Mouse (Mus musculus): Measurements from ENCODE around the gene Gm47791. TPM values are rescaled to one million over a fixed set of nuclear protein-coding genes. Genes with fewer than 3 reads are reported as not detected.
A peak's percentile ranks its signal among the peaks of the same experiment; 100 is the strongest.

The Gm47791 gene
- polyA plus RNA-seq, 1 experiment from 2014 or later: not detected

GRCm38 (mm10) chr1:82746408-82746807 lies 24.6 kb downstream of the Gm47791 start:
- Histone ChIP-seq H3K36me3 (ENCODE audit: control insufficient read depth, insufficient read depth, low read length) (no peaks in the 10 kb centered on the region), H3K4me1 (ENCODE audit: control insufficient read depth, insufficient read depth, low read length) (no peaks in the 10 kb centered on the region), H3K9me3 (replicated peaks; ENCODE audit: control insufficient read depth, low read length) (no peaks in the 10 kb centered on the region), H3K27me3 (ENCODE audit: control insufficient read depth, insufficient read depth, low read length) (no peaks in the 10 kb centered on the region), H3K9ac (ENCODE audit: low read length) (no peak overlapping the region), H3K27ac (ENCODE audit: low read length) (no peak overlapping the region), H3K4me3 (replicated peaks; ENCODE audit: low read length) (no peak overlapping the region), H3K4me2 (ENCODE audit: low read depth, low read length) (no peak overlapping the region)
- WGBS: 90% methylated on average over 4 of the region's 4 CpGs
- ATAC-seq (ENCODE audit: insufficient read depth, low FRiP score): no peak

GRCm38 (mm10) chr1:82743962-82744361 lies 27.1 kb downstream of the Gm47791 start:
- no peaks in the 10 kb centered on the region for H3K27me3 ChIP-seq (ENCODE audit: control insufficient read depth, insufficient read depth, low read length)
- ATAC-seq (ENCODE audit: insufficient read depth, low FRiP score): no peak
- no peak overlapping the region for H3K4me2 ChIP-seq (ENCODE audit: low read depth, low read length)
- H3K4me1 ChIP-seq (ENCODE audit: control insufficient read depth, insufficient read depth, low read length): no peaks in the 10 kb centered on the region
- H3K36me3 ChIP-seq (ENCODE audit: control insufficient read depth, insufficient read depth, low read length): no peaks in the 10 kb centered on the region
- H3K4me3 ChIP-seq (replicated peaks; ENCODE audit: low read length): no peak overlapping the region
- no peak overlapping the region for H3K27ac ChIP-seq (ENCODE audit: low read length)
- no peaks in the 10 kb centered on the region for H3K9me3 ChIP-seq (replicated peaks; ENCODE audit: control insufficient read depth, low read length)
- WGBS: 88% methylated on average over 3 of the region's 3 CpGs
- H3K9ac ChIP-seq (ENCODE audit: low read length): no peak overlapping the region

GRCm38 (mm10) chr1:82741539-82741938 lies 29.5 kb downstream of the Gm47791 start:
- no peaks in the 10 kb centered on the region for H3K36me3 ChIP-seq (ENCODE audit: control insufficient read depth, insufficient read depth, low read length)
- no peaks in the 10 kb centered on the region for H3K27me3 ChIP-seq (ENCODE audit: control insufficient read depth, insufficient read depth, low read length)
- H3K4me3 ChIP-seq (replicated peaks; ENCODE audit: low read length): no peak overlapping the region
- H3K9ac ChIP-seq (ENCODE audit: low read length): no peak overlapping the region
- H3K9me3 ChIP-seq (replicated peaks; ENCODE audit: control insufficient read depth, low read length): no peaks in the 10 kb centered on the region
- no peaks in the 10 kb centered on the region for H3K4me1 ChIP-seq (ENCODE audit: control insufficient read depth, insufficient read depth, low read length)
- H3K4me2 ChIP-seq (ENCODE audit: low read depth, low read length): no peak overlapping the region
- 85% methylated on average over 7 of the region's 7 CpGs for WGBS
- no peak overlapping the region for H3K27ac ChIP-seq (ENCODE audit: low read length)
- ATAC-seq (ENCODE audit: insufficient read depth, low FRiP score): no peak

GRCm38 (mm10) chr1:82738066-82738465 lies 33.0 kb downstream of the Gm47791 start:
- Histone ChIP-seq H3K27me3 (ENCODE audit: control insufficient read depth, insufficient read depth, low read length) (no peaks in the 10 kb centered on the region), H3K4me2 (ENCODE audit: low read depth, low read length) (no peak overlapping the region), H3K36me3 (ENCODE audit: control insufficient read depth, insufficient read depth, low read length) (peaks cover 16% of the 10 kb centered on the region), H3K4me1 (ENCODE audit: control insufficient read depth, insufficient read depth, low read length) (no peaks in the 10 kb centered on the region), H3K9ac (ENCODE audit: low read length) (no peak overlapping the region), H3K9me3 (replicated peaks; ENCODE audit: control insufficient read depth, low read length) (no peaks in the 10 kb centered on the region), H3K4me3 (replicated peaks; ENCODE audit: low read length) (no peak overlapping the region), H3K27ac (ENCODE audit: low read length) (no peak overlapping the region)
- no peak for ATAC-seq (ENCODE audit: insufficient read depth, low FRiP score)
- 70% methylated on average over 1 of the region's 1 CpGs for WGBS

GRCm38 (mm10) chr1:82733357-82733756 lies 37.7 kb downstream of the Gm47791 start:
- H3K4me2 ChIP-seq (ENCODE audit: low read depth, low read length): no peak overlapping the region
- WGBS: 95% methylated on average over 1 of the region's 1 CpGs
- H3K9me3 ChIP-seq (replicated peaks; ENCODE audit: control insufficient read depth, low read length): no peaks in the 10 kb centered on the region
- H3K9ac ChIP-seq (ENCODE audit: low read length): no peak overlapping the region
- H3K4me3 ChIP-seq (replicated peaks; ENCODE audit: low read length): no peak overlapping the region
- peaks cover 23% of the 10 kb centered on the region for H3K36me3 ChIP-seq (ENCODE audit: control insufficient read depth, insufficient read depth, low read length)
- no peak overlapping the region for H3K27ac ChIP-seq (ENCODE audit: low read length)
- no peak for ATAC-seq (ENCODE audit: insufficient read depth, low FRiP score)
- no peaks in the 10 kb centered on the region for H3K4me1 ChIP-seq (ENCODE audit: control insufficient read depth, insufficient read depth, low read length)
- H3K27me3 ChIP-seq (ENCODE audit: control insufficient read depth, insufficient read depth, low read length): no peaks in the 10 kb centered on the region

- H3K4me3 ChIP-seq (replicated peaks; ENCODE audit: low read length): no peak overlapping the region
- 88% methylated on average over 5 of the region's 5 CpGs for whole genome bisulfite sequencing
- peaks cover 8% of the 10 kb centered on the region for H3K4me1 ChIP-seq (ENCODE audit: control insufficient read depth, insufficient read depth, low read length)
- no peaks in the 10 kb centered on the region; the same call in 1 of the 2 replicates for H3K27me3 ChIP-seq (ENCODE audit: control insufficient read depth, insufficient read depth, low read length)
- H3K4me2 ChIP-seq (ENCODE audit: low read depth, low read length): no peak overlapping the region
- no peak overlapping the region for H3K27ac ChIP-seq (ENCODE audit: low read length)
- no peaks in the 10 kb centered on the region for H3K9me3 ChIP-seq (replicated peaks; ENCODE audit: control insufficient read depth, low read length)
- no peaks in the 10 kb centered on the region; the same call in 1 of the 2 replicates for H3K36me3 ChIP-seq (ENCODE audit: control insufficient read depth, insufficient read depth, low read length)
- ATAC-seq (ENCODE audit: insufficient read depth, low FRiP score): no peak
- H3K9ac ChIP-seq (ENCODE audit: low read length): no peak overlapping the region
Observed at GRCm38 (mm10) chr1:82726482-82726881, 44.6 kb downstream of the Gm47791 start.

GRCm38 (mm10) chr1:82725875-82726185 lies 45.2 kb downstream of the Gm47791 start:
- peak overlapping the region; percentile 81 for H3K4me3 ChIP-seq (replicated peaks; ENCODE audit: low read length)
- H3K4me2 ChIP-seq (ENCODE audit: low read depth, low read length): peak overlapping the region; percentile 90
- peaks cover 8% of the 10 kb centered on the region for H3K4me1 ChIP-seq (ENCODE audit: control insufficient read depth, insufficient read depth, low read length)
- H3K27me3 ChIP-seq (ENCODE audit: control insufficient read depth, insufficient read depth, low read length): no peaks in the 10 kb centered on the region; the same call in 1 of the 2 replicates
- no peak overlapping the region for H3K27ac ChIP-seq (ENCODE audit: low read length)
- H3K36me3 ChIP-seq (ENCODE audit: control insufficient read depth, insufficient read depth, low read length): no peaks in the 10 kb centered on the region; the same call in 1 of the 2 replicates
- H3K9ac ChIP-seq (ENCODE audit: low read length): peak overlapping the region; percentile 98
- WGBS: 64% methylated on average over 4 of the region's 4 CpGs
- ATAC-seq (ENCODE audit: insufficient read depth, low FRiP score): no peak
- no peaks in the 10 kb centered on the region for H3K9me3 ChIP-seq (replicated peaks; ENCODE audit: control insufficient read depth, low read length)

- H3K4me3 ChIP-seq (replicated peaks; ENCODE audit: low read length): peak overlapping the region; percentile 81
- no peaks in the 10 kb centered on the region; the same call in 1 of the 2 replicates for H3K27me3 ChIP-seq (ENCODE audit: control insufficient read depth, insufficient read depth, low read length)
- H3K4me1 ChIP-seq (ENCODE audit: control insufficient read depth, insufficient read depth, low read length): peaks cover 8% of the 10 kb centered on the region
- H3K4me2 ChIP-seq (ENCODE audit: low read depth, low read length): peak overlapping the region; percentile 90
- peak; percentile 97 for ATAC-seq (ENCODE audit: insufficient read depth, low FRiP score)
- H3K9ac ChIP-seq (ENCODE audit: low read length): peak overlapping the region; percentile 98
- H3K27ac ChIP-seq (ENCODE audit: low read length): peak overlapping the region; percentile 69
- no peaks in the 10 kb centered on the region for H3K36me3 ChIP-seq (ENCODE audit: control insufficient read depth, insufficient read depth, low read length)
- WGBS: under 1% methylated on average over 37 of the region's 37 CpGs
- no peaks in the 10 kb centered on the region for H3K9me3 ChIP-seq (replicated peaks; ENCODE audit: control insufficient read depth, low read length)
Observed at GRCm38 (mm10) chr1:82725026-82725874, 45.8 kb downstream of the Gm47791 start.

- peak within 1 kb of the TSS; percentile 98 for H3K9ac ChIP-seq (ENCODE audit: low read length)
- peak within 1 kb of the TSS; percentile 69 for H3K27ac ChIP-seq (ENCODE audit: low read length)
- no peaks in the 10 kb centered on the region for H3K9me3 ChIP-seq (replicated peaks; ENCODE audit: control insufficient read depth, low read length)
- peak within 1 kb of the TSS; percentile 81 for H3K4me3 ChIP-seq (replicated peaks; ENCODE audit: low read length)
- WGBS: 9% methylated on average over 38 of the region's 38 CpGs
- ATAC-seq (ENCODE audit: insufficient read depth, low FRiP score): peak; percentile 99
- peaks cover 8% of the 10 kb centered on the region for H3K4me1 ChIP-seq (ENCODE audit: control insufficient read depth, insufficient read depth, low read length)
- no peaks in the 10 kb centered on the region for H3K36me3 ChIP-seq (ENCODE audit: control insufficient read depth, insufficient read depth, low read length)
- peak within 1 kb of the TSS; percentile 90 for H3K4me2 ChIP-seq (ENCODE audit: low read depth, low read length)
- H3K27me3 ChIP-seq (ENCODE audit: control insufficient read depth, insufficient read depth, low read length): no peaks in the 10 kb centered on the region; the same call in 1 of the 2 replicates
Observed at GRCm38 (mm10) chr1:82724339-82725025, 46.6 kb downstream of the Gm47791 start, which contains the start of gene Mff. TSS of gene Mff (plus strand) at chr1:82724890.

All from stomach, embryonic 16.5 days (tissue).